Mouse (Mus musculus): ENCODE results near the gene Mrtfb.

GRCm38 (mm10) chr16:13423587-13424355 is 167.5 kb downstream of the Mrtfb start:
- TF ChIP-seq TAL1 (conservative IDR thresholded peaks at IDR 0.05; ENCODE audit: low read depth, low read length) (no peak), CTCF (IDR thresholded peaks at IDR 0.05; ENCODE audit: low read depth, low read length) (no peak), GATA1 (IDR thresholded peaks at IDR 0.05; ENCODE audit: borderline replicate concordance, low read length) (no peak), POLR2AphosphoS5 (IDR thresholded peaks at IDR 0.05; ENCODE audit: insufficient replicate concordance, low read depth, low read length) (no peak), GATA2 (IDR thresholded peaks at IDR 0.05; ENCODE audit: borderline replicate concordance, low read depth, low read length) (no peak)
